Mouse (Mus musculus) kidney, embryonic 14.5 days (tissue): ENCODE results near the gene Celf3. TPM values are rescaled to one million over a fixed set of nuclear protein-coding genes. Genes with fewer than 3 reads are reported as not detected.

Source experiments
- ATAC-seq: fragments of 200-750 bp; cut with Nextera tagmentation; 2 replicates; pipeline ENCODE4 v1.8.0; 2017; ENCODE audit warnings: moderate number of reproducible peaks, mild to moderate bottlenecking, moderate TSS enrichment, moderate library complexity; ENCODE audit not compliant: low FRiP score, low TSS enrichment
- H3K27ac ChIP-seq: fragments of 300-500 bp; sonication (generic); 2 replicates; pipeline ENCODE4 v1.5.1; 2014; ENCODE audit warnings: low read depth, mild to moderate bottlenecking, low read length, moderate library complexity, mixed read lengths
- H3K27me3 ChIP-seq: fragments of 300-500 bp; sonication (generic); 2 replicates; pipeline ENCODE4 v1.6.1; 2014; ENCODE audit warnings: mild to moderate bottlenecking, low read length; ENCODE audit not compliant: control insufficient read depth, insufficient read depth
- H3K36me3 ChIP-seq: fragments of 300-500 bp; sonication (generic); 2 replicates; pipeline ENCODE4 v1.6.1; 2014; ENCODE audit warnings: low read length, mixed read lengths; ENCODE audit not compliant: control insufficient read depth, insufficient read depth
- H3K4me1 ChIP-seq: fragments of 300-500 bp; sonication (generic); 2 replicates; pipeline ENCODE4 v1.6.1; 2014; ENCODE audit warnings: low read length, mixed read lengths; ENCODE audit not compliant: control insufficient read depth, insufficient read depth
- H3K4me2 ChIP-seq: fragments of 300-500 bp; sonication (generic); replicated peaks from 2 replicates; pipeline ENCODE4 v1.6.1; 2014; ENCODE audit warnings: low read depth, mild to moderate bottlenecking, low read length
- H3K4me3 ChIP-seq: fragments of 300-500 bp; sonication (generic); 2 replicates; pipeline ENCODE4 v1.5.1; 2014; ENCODE audit warnings: mild to moderate bottlenecking, low read length
- H3K9ac ChIP-seq: fragments of 300-500 bp; sonication (generic); 2 replicates; pipeline ENCODE4 v1.6.1; 2014; ENCODE audit warnings: low read depth, mild to moderate bottlenecking, low read length, moderate library complexity
- H3K9me3 ChIP-seq: fragments of 300-500 bp; sonication (generic); 2 replicates; pipeline ENCODE4 v1.6.1; 2016; ENCODE audit warnings: low read length; ENCODE audit not compliant: control insufficient read depth
- WGBS: fragments of 180-500 bp; shearing (Covaris S2); extraction: QIAGEN DNeasy Blood & Tissue Kit; methylation state at CpG from one replicate; pipeline ENCODE4 v1.1.7; 2014; 5-methylcytosine and 5-hydroxymethylcytosine counted together
- polyA plus RNA-seq: library from polyadenylated mRNA; unstranded; fragments of >200 nt; fragmentation: Nextera tagmentation; extraction: Ambion mirVana; gene quantifications from 2 replicates; pipeline ENCODE4 v1.2.1, GENCODE M21; 2014

Gene Celf3
- polyA plus RNA-seq, 1 experiment from 2014 or later: 0.34 TPM

DNA sequence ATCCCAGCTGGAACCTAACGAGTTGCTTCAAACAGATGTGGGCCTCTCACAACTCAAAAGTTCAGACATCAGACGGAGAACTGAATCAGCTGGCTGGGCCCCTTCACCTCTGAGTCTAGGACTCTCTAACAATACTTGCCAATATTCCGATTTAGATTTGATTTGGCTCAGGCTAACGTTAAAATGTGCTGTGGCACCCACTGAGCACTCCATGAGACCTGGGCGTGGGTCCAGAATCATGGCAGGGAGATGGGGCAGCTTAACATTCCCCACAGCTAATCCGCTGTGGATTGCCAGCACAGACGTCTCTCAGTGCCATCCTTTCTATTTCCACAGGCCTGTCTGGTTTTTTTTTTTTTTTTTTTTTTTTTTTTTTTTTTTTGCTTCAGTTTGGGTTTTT lies 7.8 kb downstream of the Celf3 start:
- no peaks in the 10 kb centered on the region for H3K36me3 ChIP-seq
- H3K9me3 ChIP-seq: no peaks in the 10 kb centered on the region
- H3K4me1 ChIP-seq: no peaks in the 10 kb centered on the region
- H3K27me3 ChIP-seq: no peaks in the 10 kb centered on the region
- H3K4me2 ChIP-seq: no peak overlapping the region
- 74% methylated on average over 7 of the region's 7 CpGs for WGBS
- H3K9ac ChIP-seq: no peak overlapping the region
- no peak overlapping the region for H3K4me3 ChIP-seq
- H3K27ac ChIP-seq: no peak overlapping the region
- ATAC-seq: no peak

DNA sequence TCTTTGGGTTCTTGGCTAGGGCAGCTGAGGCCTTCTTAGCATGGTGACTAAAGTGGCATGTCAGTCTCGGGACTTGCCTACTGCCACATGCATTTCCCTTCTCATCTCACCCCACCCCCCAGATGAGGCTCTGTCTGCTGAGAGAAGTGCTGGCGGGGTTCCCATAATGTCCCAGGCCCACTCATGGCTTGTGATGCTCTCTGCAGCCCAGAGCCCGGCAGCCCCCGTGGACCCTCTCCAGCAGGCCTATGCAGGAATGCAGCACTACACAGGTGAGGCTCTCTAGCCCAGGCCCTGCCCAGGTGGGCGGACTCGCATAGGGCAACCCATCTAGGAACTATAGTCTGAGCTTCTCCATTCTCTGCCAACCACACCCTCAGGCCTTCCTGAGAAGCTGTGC lies 9.5 kb downstream of the Celf3 start:
- H3K9ac ChIP-seq: no peak overlapping the region
- no peaks in the 10 kb centered on the region for H3K36me3 ChIP-seq
- no peak for ATAC-seq
- 82% methylated on average over 6 of the region's 6 CpGs for WGBS
- no peak overlapping the region for H3K27ac ChIP-seq
- H3K4me2 ChIP-seq: no peak overlapping the region
- no peaks in the 10 kb centered on the region for H3K9me3 ChIP-seq
- H3K27me3 ChIP-seq: no peaks in the 10 kb centered on the region
- no peaks in the 10 kb centered on the region for H3K4me1 ChIP-seq
- H3K4me3 ChIP-seq: no peak overlapping the region

DNA sequence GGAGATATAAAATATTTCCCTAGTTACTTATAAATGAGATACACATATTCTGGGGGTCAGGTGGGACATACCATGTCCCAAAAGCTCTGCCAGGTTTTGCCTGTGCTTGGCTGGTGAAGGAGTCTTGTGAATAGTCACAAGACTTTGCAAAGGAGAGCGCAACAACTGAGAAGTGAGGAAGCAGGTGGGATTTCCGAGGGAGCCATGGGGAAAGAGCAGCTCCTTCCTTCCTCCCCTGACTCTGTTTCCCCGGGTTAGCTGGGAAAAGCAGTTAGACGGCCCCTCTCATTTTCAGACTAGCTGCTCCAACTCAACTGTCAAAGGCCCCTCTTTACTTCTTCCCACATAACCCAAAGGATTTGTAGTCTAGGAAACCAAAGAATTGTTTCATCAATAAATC lies 19.1 kb downstream of the Celf3 start:
- no peak overlapping the region for H3K9ac ChIP-seq
- H3K27ac ChIP-seq: no peak overlapping the region
- no peak for ATAC-seq
- H3K36me3 ChIP-seq: peaks cover 40% of the 10 kb centered on the region; the same call in 1 of the 2 replicates
- WGBS: 87% methylated on average over 4 of the region's 4 CpGs
- no peaks in the 10 kb centered on the region for H3K9me3 ChIP-seq
- H3K4me2 ChIP-seq: no peak overlapping the region
- H3K4me1 ChIP-seq: no peaks in the 10 kb centered on the region
- no peaks in the 10 kb centered on the region for H3K27me3 ChIP-seq
- H3K4me3 ChIP-seq: no peak overlapping the region

DNA sequence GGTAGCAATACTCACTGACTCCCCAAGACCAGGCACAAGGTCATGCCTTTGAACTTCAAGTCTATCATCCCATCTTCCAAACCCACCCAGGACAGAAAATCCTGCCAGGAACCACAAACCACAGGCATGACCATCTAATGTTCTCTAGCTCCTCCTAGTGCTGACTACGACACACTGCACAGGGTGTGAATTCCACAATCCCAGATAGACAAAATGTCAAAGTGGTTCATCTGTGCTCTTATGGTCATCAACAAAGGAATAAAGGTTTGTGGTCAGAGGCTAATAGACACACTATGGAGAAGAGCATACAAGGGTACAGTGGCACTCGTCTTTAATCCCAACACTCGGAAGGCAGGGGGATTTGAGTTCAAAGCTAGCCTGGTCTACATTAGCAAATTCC lies 24.1 kb downstream of the Celf3 start:
- Histone ChIP-seq H3K4me1 (no peaks in the 10 kb centered on the region), H3K4me3 (no peak overlapping the region), H3K36me3 (peaks cover 27% of the 10 kb centered on the region; the same call in 1 of the 2 replicates), H3K9ac (no peak overlapping the region), H3K4me2 (no peak overlapping the region), H3K27ac (no peak overlapping the region), H3K9me3 (no peaks in the 10 kb centered on the region), H3K27me3 (no peaks in the 10 kb centered on the region)
- WGBS: 81% methylated on average over 3 of the region's 3 CpGs
- no peak for ATAC-seq

DNA sequence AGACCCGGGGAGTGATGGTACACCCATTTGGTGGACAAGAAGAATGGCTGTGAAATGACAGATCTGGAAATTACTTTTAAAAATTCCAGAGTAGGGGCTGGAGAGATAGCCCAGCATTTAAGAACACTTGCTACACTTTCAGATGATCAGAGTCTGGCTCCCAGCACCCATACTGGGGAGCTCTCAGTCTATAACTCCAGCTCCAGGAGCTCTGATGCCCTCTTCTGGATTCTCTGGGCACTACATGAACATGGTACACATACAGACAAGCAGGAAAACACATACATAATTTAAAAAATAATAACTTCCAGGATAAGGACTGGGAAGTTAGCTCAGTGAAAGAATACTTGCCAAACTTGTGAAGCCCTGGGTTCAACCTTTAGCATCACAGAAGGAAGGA lies 28.6 kb downstream of the Celf3 start:
- no peak overlapping the region for H3K9ac ChIP-seq
- H3K27me3 ChIP-seq: no peaks in the 10 kb centered on the region
- 93% methylated on average over 1 of the region's 1 CpGs for WGBS
- H3K9me3 ChIP-seq: no peaks in the 10 kb centered on the region
- no peak overlapping the region for H3K27ac ChIP-seq
- H3K4me1 ChIP-seq: no peaks in the 10 kb centered on the region
- no peak for ATAC-seq
- H3K4me3 ChIP-seq: no peak overlapping the region
- peaks cover 41% of the 10 kb centered on the region for H3K36me3 ChIP-seq
- H3K4me2 ChIP-seq: no peak overlapping the region

- Histone ChIP-seq H3K4me3 (no peak overlapping the region), H3K4me2 (no peak overlapping the region), H3K9me3 (no peaks in the 10 kb centered on the region), H3K36me3 (peaks cover 33% of the 10 kb centered on the region; the same call in 1 of the 2 replicates), H3K27me3 (no peaks in the 10 kb centered on the region), H3K4me1 (no peaks in the 10 kb centered on the region), H3K9ac (no peak overlapping the region), H3K27ac (no peak overlapping the region)
- ATAC-seq: no peak
- WGBS: 68% methylated on average over 2 of the region's 2 CpGs
Measured at GRCm38 (mm10) chr3:94526731-94527130, 48.6 kb downstream of the Celf3 start.

- no peak overlapping the region for H3K27ac ChIP-seq
Measured at GRCm38 (mm10) chr3:94533968-94534367, 55.9 kb downstream of the Celf3 start.

GRCm38 (mm10) chr3:94537187-94537586 lies 59.1 kb downstream of the Celf3 start:
- Histone ChIP-seq H3K9ac (no peak overlapping the region), H3K27me3 (no peaks in the 10 kb centered on the region), H3K4me3 (no peak overlapping the region), H3K9me3 (no peaks in the 10 kb centered on the region), H3K4me2 (no peak overlapping the region), H3K36me3 (no peaks in the 10 kb centered on the region), H3K27ac (no peak overlapping the region), H3K4me1 (no peaks in the 10 kb centered on the region)
- 95% methylated on average over 3 of the region's 3 CpGs for WGBS
- no peak for ATAC-seq

More at GRCm38 (mm10) chr3:94533968-94534367, 55.9 kb downstream of the Celf3 start:
- Histone ChIP-seq H3K4me2 (no peak overlapping the region), H3K27me3 (no peaks in the 10 kb centered on the region), H3K4me1 (no peaks in the 10 kb centered on the region), H3K9me3 (no peaks in the 10 kb centered on the region), H3K9ac (no peak overlapping the region), H3K36me3 (peaks cover 4% of the 10 kb centered on the region; the same call in 1 of the 2 replicates), H3K4me3 (no peak overlapping the region)
- no peak for ATAC-seq
